Mouse (Mus musculus) adrenal gland, adult 8-10 months (tissue): ENCODE results near the gene Dap. TPM values are rescaled to one million over a fixed set of nuclear protein-coding genes. Genes with fewer than 3 reads are reported as not detected.

ENCODE experiments used
- DNase-seq: peaks from one replicate; pipeline ENCODE4 v3.0.0; 2022
- total RNA-seq, 4 experiments: library from RNA; stranded (reverse); gene quantifications; 2 replicates each; pipeline ENCODE4 v1.2.4; 2022

Gene Dap
- total RNA-seq, 4 experiments from 2014 or later = 92.0 to 108 (median 97.8) TPM

GRCm38 (mm10) chr15:31265404-31265803 is 41.3 kb downstream of the Dap start:
- no peak for DNase-seq

GRCm38 (mm10) chr15:31265845-31266244 is 41.7 kb downstream of the Dap start:
- DNase-seq = no peak

GRCm38 (mm10) chr15:31268148-31268547 is 44.0 kb downstream of the Dap start:
- no peak for DNase-seq

GRCm38 (mm10) chr15:31269558-31269957 is 45.4 kb downstream of the Dap start:
- no peak for DNase-seq

GRCm38 (mm10) chr15:31272695-31273094 is 48.6 kb downstream of the Dap start:
- DNase-seq = no peak

- DNase-seq = no peak
Measured at GRCm38 (mm10) chr15:31273509-31273908, 49.4 kb downstream of the Dap start.

- DNase-seq = no peak
Measured at GRCm38 (mm10) chr15:31278090-31278489, 54.0 kb downstream of the Dap start.

- no peak for DNase-seq
Measured at GRCm38 (mm10) chr15:31279120-31279519, 55.0 kb downstream of the Dap start.

- DNase-seq = no peak
Measured at GRCm38 (mm10) chr15:31279577-31280004, 55.5 kb downstream of the Dap start.

- no peak for DNase-seq
Measured at GRCm38 (mm10) chr15:31280059-31280458, 55.9 kb downstream of the Dap start.

- DNase-seq = no peak
Measured at GRCm38 (mm10) chr15:31280683-31281082, 56.6 kb downstream of the Dap start.

GRCm38 (mm10) chr15:31281830-31282229 is 57.7 kb downstream of the Dap start:
- DNase-seq = no peak

- DNase-seq = no peak
Measured at GRCm38 (mm10) chr15:31282353-31282752, 58.2 kb downstream of the Dap start.

- no peak for DNase-seq
Measured at GRCm38 (mm10) chr15:31284142-31284541, 60.0 kb downstream of the Dap start.

- no peak for DNase-seq
Measured at GRCm38 (mm10) chr15:31284922-31285631, 61.0 kb downstream of the Dap start.

- no peak for DNase-seq
Measured at GRCm38 (mm10) chr15:31285695-31286094, 61.6 kb downstream of the Dap start.

GRCm38 (mm10) chr15:31292627-31293026 is 68.5 kb downstream of the Dap start:
- DNase-seq = no peak

- no peak for DNase-seq
Measured at GRCm38 (mm10) chr15:31294311-31294710, 70.2 kb downstream of the Dap start.

- no peak for DNase-seq
Measured at GRCm38 (mm10) chr15:31296882-31297776, 73.0 kb downstream of the Dap start.

- no peak for DNase-seq
Measured at GRCm38 (mm10) chr15:31297777-31298137, 73.6 kb downstream of the Dap start.

- DNase-seq = no peak
Measured at GRCm38 (mm10) chr15:31299258-31299917, 75.3 kb downstream of the Dap start.

GRCm38 (mm10) chr15:31302293-31302990 is 78.3 kb downstream of the Dap start:
- DNase-seq = no peak

- no peak for DNase-seq
Measured at GRCm38 (mm10) chr15:31304302-31304701, 80.2 kb downstream of the Dap start.
